Mouse (Mus musculus) midbrain, embryonic 13.5 days (tissue): ENCODE measurements around the gene Psapl1. TPM values are rescaled to one million over a fixed set of nuclear protein-coding genes. Genes with fewer than 3 reads are reported as not detected.

Experiments used
- ATAC-seq: fragments of 200-750 bp; cut with Nextera tagmentation; 2 replicates; pipeline ENCODE4 v1.8.0; 2017; ENCODE audit warnings: mild to moderate bottlenecking, moderate TSS enrichment, moderate library complexity
- H3K27ac ChIP-seq: fragments of 300-500 bp; sonication (generic); 2 replicates; pipeline ENCODE4 v1.5.1; 2015; ENCODE audit warnings: inconsistent platforms, mild to moderate bottlenecking, moderate library complexity
- H3K27me3 ChIP-seq: fragments of 300-500 bp; sonication (generic); 2 replicates; pipeline ENCODE4 v1.6.1; 2015; ENCODE audit warnings: mild to moderate bottlenecking, inconsistent platforms
- H3K36me3 ChIP-seq: fragments of 300-500 bp; sonication (generic); 2 replicates; pipeline ENCODE4 v1.6.1; 2015; ENCODE audit warnings: mild to moderate bottlenecking, inconsistent platforms
- H3K4me1 ChIP-seq: fragments of 300-500 bp; sonication (generic); replicated peaks from 2 replicates; pipeline ENCODE4 v1.6.1; 2015; ENCODE audit warnings: inconsistent platforms
- H3K4me2 ChIP-seq: fragments of 300-500 bp; sonication (generic); replicated peaks from 2 replicates; pipeline ENCODE4 v1.6.1; 2015; ENCODE audit warnings: moderate library complexity, mild to moderate bottlenecking, inconsistent platforms
- H3K4me3 ChIP-seq: fragments of 300-500 bp; sonication (generic); replicated peaks from 2 replicates; pipeline ENCODE4 v1.5.1; 2015; ENCODE audit warnings: mild to moderate bottlenecking, inconsistent platforms
- H3K9ac ChIP-seq: fragments of 300-500 bp; sonication (generic); replicated peaks from 2 replicates; pipeline ENCODE4 v1.6.1; 2015; ENCODE audit warnings: mild to moderate bottlenecking, inconsistent platforms
- H3K9me3 ChIP-seq: fragments of 300-500 bp; sonication (generic); 2 replicates; pipeline ENCODE4 v1.6.1; 2016; ENCODE audit warnings: mild to moderate bottlenecking, inconsistent platforms
- WGBS: fragments of 180-500 bp; shearing (Covaris S2); methylation state at CpG from one replicate; pipeline ENCODE4 v1.1.7; 2015; 5-methylcytosine and 5-hydroxymethylcytosine counted together
- polyA plus RNA-seq: library from polyadenylated mRNA; unstranded; fragments of >200 nt; fragmentation: Nextera tagmentation; extraction: Ambion mirVana; gene quantifications from 2 replicates; pipeline ENCODE4 v1.2.1, GENCODE M21; 2015

Gene Psapl1
- polyA plus RNA-seq, 1 experiment from 2014 or later = 0.09 TPM

DNA sequence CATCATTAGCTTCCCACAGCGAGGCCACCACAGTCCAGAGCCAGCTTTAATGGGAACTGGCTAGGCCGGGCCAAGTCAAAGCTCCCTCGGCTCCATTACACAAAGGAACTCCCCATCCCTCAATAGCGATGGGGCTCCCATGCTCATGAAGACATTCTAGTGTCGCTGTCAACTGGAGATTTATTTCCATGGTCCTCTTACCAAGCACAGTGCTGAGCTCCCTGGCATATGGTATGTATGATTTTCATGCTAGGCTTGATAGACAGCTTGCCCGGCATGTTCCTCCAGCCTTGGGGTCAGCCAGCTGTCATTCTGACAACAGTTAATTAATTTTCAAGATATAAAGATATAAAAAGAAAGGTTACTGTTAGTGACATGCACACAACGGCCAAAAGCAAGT, 21.5 kb upstream of the Psapl1 start:
- WGBS = 71% methylated on average over 7 of the region's 7 CpGs
- Histone ChIP-seq H3K27ac (no peak overlapping the region), H3K9ac (no peak overlapping the region), H3K36me3 (no peaks in the 10 kb centered on the region), H3K9me3 (no peaks in the 10 kb centered on the region), H3K27me3 (no peaks in the 10 kb centered on the region), H3K4me3 (no peak overlapping the region), H3K4me2 (no peak overlapping the region), H3K4me1 (peaks cover 11% of the 10 kb centered on the region)
- ATAC-seq = no peak; the same call in 1 of the 2 replicates

DNA sequence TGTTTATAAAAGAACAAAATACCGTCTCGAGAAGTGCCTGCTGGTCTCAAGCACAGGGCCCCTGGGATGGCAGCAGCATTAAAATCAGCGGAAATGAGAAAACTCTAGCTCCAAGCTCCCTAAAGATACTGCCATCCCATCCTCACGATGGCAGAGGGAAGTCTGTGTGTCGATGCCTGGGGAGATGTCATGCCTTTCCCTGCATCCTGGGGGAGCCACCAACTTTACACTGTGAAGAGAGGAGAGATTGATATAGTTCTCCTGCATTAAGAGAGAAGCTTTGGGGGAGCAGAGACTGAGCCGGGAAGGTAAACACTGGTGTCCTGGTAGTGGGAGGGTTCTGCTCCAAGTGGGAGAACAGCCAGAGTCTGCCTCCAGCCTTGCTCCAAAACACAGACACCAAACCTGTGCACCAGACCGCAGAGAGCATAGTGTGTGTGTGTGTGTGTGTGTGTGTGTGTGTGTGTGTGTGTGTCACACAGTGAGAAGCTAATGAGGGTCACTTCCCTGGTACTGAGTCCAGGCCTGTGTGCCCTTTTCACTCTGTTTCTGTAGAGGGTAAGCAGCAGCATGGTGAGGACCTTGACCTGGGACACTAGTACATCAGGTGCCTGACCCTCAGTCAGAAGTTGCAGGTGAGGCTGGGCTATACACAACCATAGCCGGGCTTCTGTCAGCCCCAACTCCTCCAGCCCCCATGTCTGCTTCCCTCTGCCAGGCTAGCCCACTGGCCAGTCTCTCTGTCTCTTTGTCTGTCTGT, 17.3 kb upstream of the Psapl1 start:
- WGBS = 62% methylated on average over 8 of the region's 8 CpGs
- H3K36me3 ChIP-seq = no peaks in the 10 kb centered on the region
- H3K9me3 ChIP-seq = no peaks in the 10 kb centered on the region
- H3K4me1 ChIP-seq = peaks cover 36% of the 10 kb centered on the region
- no peak overlapping the region for H3K27ac ChIP-seq
- H3K4me3 ChIP-seq = no peak overlapping the region
- ATAC-seq = no peak
- H3K4me2 ChIP-seq = no peak overlapping the region
- H3K9ac ChIP-seq = no peak overlapping the region
- H3K27me3 ChIP-seq = no peaks in the 10 kb centered on the region

DNA sequence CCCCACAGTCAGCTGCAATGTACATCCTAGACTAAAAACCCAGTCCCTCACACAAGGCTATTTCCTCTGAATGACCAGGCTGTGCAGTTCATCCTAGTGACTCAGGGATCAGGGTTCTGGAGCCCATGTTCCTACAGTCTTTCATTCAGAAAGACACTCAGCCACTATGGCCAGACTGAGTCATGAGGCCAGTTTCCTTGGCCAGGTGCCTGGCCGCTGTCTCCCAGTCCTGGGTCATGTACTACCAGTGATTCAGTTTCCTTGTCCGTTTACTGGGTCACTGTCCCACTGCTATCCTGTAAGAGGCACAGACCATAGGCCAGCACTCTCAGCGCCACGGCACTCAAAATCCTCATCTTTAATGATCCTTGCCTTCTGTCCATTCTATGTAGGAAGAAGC, 15.5 kb upstream of the Psapl1 start:
- Histone ChIP-seq H3K4me3 (no peak overlapping the region), H3K4me2 (no peak overlapping the region), H3K27me3 (no peaks in the 10 kb centered on the region), H3K4me1 (peaks cover 33% of the 10 kb centered on the region), H3K36me3 (no peaks in the 10 kb centered on the region), H3K27ac (no peak overlapping the region), H3K9me3 (no peaks in the 10 kb centered on the region), H3K9ac (no peak overlapping the region)
- WGBS = 91% methylated on average over 4 of the region's 4 CpGs
- no peak for ATAC-seq

DNA sequence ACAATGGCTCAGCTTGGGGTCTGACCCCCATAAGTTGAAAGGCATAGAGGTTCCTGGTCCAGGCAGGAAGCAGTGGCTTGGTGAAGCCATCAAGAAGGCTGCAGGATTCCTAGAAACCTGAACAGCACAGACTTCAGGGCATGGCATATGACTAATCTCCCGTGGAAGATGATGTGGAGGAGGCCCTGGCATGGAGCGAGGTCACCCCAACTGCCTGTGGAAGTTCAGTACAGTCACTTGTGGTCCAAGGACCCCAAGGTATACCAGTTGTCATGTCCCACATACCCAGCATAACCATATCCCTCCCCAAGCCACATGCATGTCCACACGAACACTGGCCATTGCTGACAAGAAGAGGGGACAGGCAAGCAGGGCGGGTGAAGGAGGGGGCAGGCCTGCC, 12.5 kb upstream of the Psapl1 start:
- Histone ChIP-seq H3K36me3 (no peaks in the 10 kb centered on the region), H3K9me3 (no peaks in the 10 kb centered on the region), H3K4me2 (no peak overlapping the region), H3K9ac (no peak overlapping the region), H3K27me3 (no peaks in the 10 kb centered on the region), H3K4me1 (peaks cover 44% of the 10 kb centered on the region), H3K27ac (no peak overlapping the region), H3K4me3 (no peak overlapping the region)
- WGBS = 87% methylated on average over 4 of the region's 4 CpGs
- ATAC-seq = no peak

DNA sequence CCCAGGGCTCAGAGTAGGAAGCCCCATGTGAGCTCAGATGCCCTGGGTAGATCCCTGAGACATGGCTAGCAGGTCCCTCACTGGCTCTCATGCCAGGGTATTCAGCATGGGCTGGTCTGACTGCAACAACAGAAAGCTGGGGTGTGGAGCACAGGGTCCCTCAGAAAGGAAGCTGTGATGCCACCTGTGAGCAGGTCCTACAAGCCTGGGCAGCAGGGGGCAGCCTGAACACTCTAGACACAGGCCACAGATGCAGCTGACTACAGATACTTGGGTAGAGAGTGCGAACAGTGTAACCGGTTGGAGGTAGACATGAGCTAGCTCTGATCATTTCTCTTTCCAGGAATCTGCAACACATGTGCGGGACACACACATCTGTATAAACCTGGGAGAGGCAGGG, 11.9 kb upstream of the Psapl1 start:
- WGBS = 96% methylated on average over 3 of the region's 3 CpGs
- no peaks in the 10 kb centered on the region for H3K9me3 ChIP-seq
- peak overlapping the region; percentile 2; the same call in 1 of the 2 replicates for H3K27ac ChIP-seq
- H3K27me3 ChIP-seq = no peaks in the 10 kb centered on the region
- H3K4me3 ChIP-seq = no peak overlapping the region
- ATAC-seq = no peak
- H3K36me3 ChIP-seq = no peaks in the 10 kb centered on the region
- H3K4me2 ChIP-seq = no peak overlapping the region
- H3K4me1 ChIP-seq = peaks cover 42% of the 10 kb centered on the region
- no peak overlapping the region for H3K9ac ChIP-seq

DNA sequence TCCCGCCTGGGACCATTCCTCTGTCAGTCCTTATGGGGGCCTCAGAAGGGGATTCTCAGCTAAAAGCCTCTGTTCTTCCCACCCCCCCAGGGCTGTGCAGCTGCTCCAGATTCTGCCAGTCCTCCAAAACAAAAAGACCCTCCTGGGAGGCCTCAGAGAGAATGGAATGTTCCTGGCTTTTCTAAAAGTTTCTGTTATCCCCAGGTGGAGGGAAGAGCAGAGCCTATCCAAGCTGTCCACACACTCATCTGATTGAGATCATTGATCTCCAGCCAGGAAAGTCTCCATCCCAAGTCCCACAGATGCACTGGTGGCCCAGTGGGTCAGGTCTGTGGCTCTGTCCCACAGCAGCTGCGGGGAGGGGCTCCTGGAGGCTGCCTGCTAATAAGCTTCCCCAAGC, 11.1 kb upstream of the Psapl1 start:
- Histone ChIP-seq H3K4me3 (no peak overlapping the region), H3K4me2 (no peak overlapping the region), H3K9ac (no peak overlapping the region), H3K36me3 (no peaks in the 10 kb centered on the region), H3K27me3 (no peaks in the 10 kb centered on the region), H3K4me1 (peaks cover 41% of the 10 kb centered on the region), H3K27ac (no peak overlapping the region), H3K9me3 (no peaks in the 10 kb centered on the region)
- ATAC-seq = no peak
- 74% methylated on average over 2 of the region's 2 CpGs for WGBS

DNA sequence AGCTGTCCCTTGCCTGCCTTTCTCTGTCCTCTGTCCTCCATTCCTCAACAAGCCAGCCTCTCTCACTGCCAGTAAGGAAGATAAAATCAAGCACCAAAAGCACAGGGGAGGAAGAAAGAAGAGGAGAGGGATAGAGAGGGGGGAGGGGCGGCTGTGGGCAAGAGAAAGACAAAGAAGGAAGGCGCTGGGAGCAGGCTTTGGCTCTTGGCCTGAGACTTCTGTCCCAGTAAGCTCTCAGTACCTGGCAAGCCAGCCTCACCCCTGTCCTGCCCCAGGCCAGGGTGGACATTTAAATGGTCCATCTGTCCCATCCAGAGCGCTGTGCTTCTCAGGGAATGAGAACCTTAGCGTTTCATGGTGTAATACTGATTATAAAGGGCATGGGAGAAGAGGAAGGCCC, 9.2 kb upstream of the Psapl1 start:
- Histone ChIP-seq H3K9me3 (no peaks in the 10 kb centered on the region), H3K27me3 (no peaks in the 10 kb centered on the region), H3K4me1 (peaks cover 30% of the 10 kb centered on the region), H3K36me3 (no peaks in the 10 kb centered on the region), H3K4me2 (no peak overlapping the region), H3K9ac (no peak overlapping the region), H3K27ac (no peak overlapping the region; the same call in 1 of the 2 replicates), H3K4me3 (no peak overlapping the region)
- no peak for ATAC-seq
- WGBS = 55% methylated on average over 4 of the region's 4 CpGs

DNA sequence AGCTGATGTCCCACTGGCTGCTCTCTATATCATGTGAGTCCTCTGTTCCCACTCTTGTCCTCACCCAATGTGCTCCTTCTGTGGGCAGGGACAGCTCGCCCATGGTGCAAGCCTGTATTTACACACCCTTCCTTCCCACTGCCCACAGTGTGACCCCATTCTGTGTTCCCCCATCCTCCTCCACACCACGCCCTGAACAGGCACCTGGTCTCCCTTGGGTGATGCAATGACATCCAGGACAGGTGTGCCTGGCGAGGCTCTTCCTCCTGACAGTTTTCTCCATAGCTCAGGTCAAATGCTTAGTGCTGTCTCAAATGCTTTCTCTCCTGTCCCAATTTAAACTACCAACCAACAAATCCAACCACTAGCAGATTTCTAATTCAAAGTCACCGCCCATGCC, 8.4 kb upstream of the Psapl1 start:
- Histone ChIP-seq H3K36me3 (no peaks in the 10 kb centered on the region), H3K4me2 (no peak overlapping the region), H3K27ac (no peak overlapping the region), H3K27me3 (no peaks in the 10 kb centered on the region), H3K4me1 (peaks cover 22% of the 10 kb centered on the region), H3K9me3 (no peaks in the 10 kb centered on the region), H3K4me3 (no peak overlapping the region), H3K9ac (no peak overlapping the region)
- 93% methylated on average over 4 of the region's 4 CpGs for WGBS
- no peak for ATAC-seq

DNA sequence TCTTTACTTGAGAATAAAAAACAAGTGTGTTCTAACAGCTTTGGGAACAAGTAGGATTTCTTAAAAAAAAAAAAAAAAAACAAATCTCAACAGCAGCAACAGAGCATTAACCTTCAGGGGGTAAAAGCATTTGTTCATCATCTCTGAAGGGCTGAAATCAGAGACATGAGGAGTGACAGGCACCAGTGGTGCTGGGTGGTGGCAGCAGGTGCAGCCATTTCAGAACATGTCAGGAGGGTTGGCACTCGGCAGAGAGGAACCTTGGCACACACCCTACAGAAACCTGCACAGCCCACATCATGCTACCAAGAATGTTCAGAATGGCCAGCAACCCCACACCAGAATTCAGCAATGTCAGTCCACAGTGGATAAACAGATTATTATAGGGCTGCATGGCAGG, 4.3 kb upstream of the Psapl1 start:
- Histone ChIP-seq H3K27me3 (no peaks in the 10 kb centered on the region), H3K4me1 (peaks cover 16% of the 10 kb centered on the region), H3K36me3 (no peaks in the 10 kb centered on the region), H3K4me2 (no peak overlapping the region), H3K9ac (no peak overlapping the region), H3K4me3 (no peak overlapping the region), H3K27ac (no peak overlapping the region), H3K9me3 (no peaks in the 10 kb centered on the region)
- WGBS = 90% methylated on average over 1 of the region's 1 CpGs
- no peak for ATAC-seq

DNA sequence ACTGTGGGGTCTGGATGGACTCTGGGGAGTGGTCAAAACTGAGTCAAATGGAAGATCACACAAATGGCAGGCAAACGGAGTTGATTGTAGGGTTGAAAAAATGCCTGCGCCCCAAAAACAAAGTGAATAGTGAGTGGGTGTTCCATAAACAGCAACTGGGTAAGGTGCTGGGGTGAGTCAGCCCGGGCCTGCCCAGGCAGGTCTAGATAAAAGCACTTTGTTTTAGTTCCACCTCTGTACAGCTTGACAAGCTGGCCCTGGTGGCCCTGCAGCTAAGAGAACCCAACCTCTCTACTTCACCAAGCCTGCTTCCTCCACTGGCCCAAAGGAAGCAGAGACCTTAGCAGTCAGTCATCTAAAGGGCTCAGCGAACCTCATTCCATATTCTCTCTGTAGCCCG, 1.0 kb upstream of the Psapl1 start:
- ATAC-seq = no peak
- H3K36me3 ChIP-seq = no peaks in the 10 kb centered on the region
- H3K27ac ChIP-seq = no peak overlapping the region
- no peaks in the 10 kb centered on the region for H3K27me3 ChIP-seq
- no peak overlapping the region for H3K4me2 ChIP-seq
- no peak overlapping the region for H3K4me3 ChIP-seq
- H3K9me3 ChIP-seq = no peaks in the 10 kb centered on the region
- no peak overlapping the region for H3K9ac ChIP-seq
- 83% methylated on average over 5 of the region's 5 CpGs for WGBS
- H3K4me1 ChIP-seq = peaks cover 7% of the 10 kb centered on the region

DNA sequence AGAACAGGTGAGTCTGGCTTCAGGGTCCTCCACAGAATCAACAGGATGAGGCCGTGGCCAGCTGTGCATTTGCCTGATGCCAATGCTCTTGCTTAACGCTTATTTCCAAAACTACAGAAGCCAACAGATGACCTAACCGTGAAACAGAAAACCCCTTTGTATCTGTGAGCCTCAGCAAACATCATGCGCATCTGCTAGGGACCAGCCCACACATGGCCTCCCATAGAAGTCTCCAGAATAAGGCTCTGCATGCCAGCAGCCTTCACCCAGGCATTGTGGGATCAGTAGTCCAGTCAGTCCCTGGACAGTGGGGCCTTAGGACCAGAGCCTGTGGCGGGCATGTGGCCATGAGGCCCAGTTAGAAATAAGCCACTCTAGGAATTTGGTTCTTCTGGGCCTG, 400 bp upstream of the Psapl1 start:
- Histone ChIP-seq H3K4me1 (peaks cover 7% of the 10 kb centered on the region), H3K4me3 (no peak overlapping the region), H3K27ac (no peak overlapping the region), H3K4me2 (no peak overlapping the region), H3K36me3 (no peaks in the 10 kb centered on the region), H3K9me3 (no peaks in the 10 kb centered on the region), H3K27me3 (no peaks in the 10 kb centered on the region), H3K9ac (no peak overlapping the region)
- 90% methylated on average over 5 of the region's 5 CpGs for WGBS
- ATAC-seq = no peak

DNA sequence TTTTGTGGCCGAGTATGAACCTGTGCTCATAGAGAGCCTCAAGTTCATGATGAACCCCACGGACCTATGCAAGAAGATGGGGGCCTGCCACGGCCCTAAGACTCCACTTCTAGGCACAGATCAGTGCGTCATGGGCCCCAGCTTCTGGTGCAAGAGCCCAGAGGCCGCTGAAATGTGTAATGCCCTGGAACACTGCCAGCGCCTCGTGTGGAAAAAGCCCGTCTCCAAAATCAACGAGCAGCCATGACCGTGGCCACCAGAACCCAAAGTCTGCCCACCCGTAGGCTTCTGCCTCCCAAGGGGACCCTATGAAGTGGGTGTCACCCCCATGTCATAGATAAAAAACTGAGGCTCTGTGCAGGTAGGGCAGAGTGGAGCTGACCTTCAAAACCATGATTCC, 1.6 kb downstream of the Psapl1 start:
- WGBS = 89% methylated on average over 11 of the region's 11 CpGs
- Histone ChIP-seq H3K4me3 (no peak overlapping the region), H3K4me2 (no peak overlapping the region), H3K27me3 (no peaks in the 10 kb centered on the region), H3K4me1 (peaks cover 7% of the 10 kb centered on the region), H3K27ac (no peak overlapping the region), H3K9ac (no peak overlapping the region), H3K36me3 (no peaks in the 10 kb centered on the region), H3K9me3 (no peaks in the 10 kb centered on the region)
- no peak for ATAC-seq

DNA sequence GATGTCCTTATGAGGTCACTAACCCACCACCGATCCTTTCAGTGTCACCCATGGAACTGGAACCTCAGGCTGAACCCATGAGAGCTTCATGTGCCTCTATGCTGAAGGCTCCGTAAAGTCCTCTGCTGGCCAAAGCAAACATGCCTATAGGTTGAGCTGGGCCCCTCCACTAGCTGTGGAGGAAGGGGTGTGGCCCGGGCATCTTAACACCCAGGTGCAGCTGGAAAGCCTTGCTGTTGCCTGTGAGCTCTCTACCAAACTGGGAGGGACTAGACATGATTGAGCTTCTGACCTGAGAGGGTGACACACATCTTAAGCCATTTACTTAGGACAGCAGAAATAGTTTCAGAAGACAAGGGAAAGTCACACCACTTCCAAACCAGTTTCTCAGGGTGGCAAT, 5.0 kb downstream of the Psapl1 start:
- 83% methylated on average over 3 of the region's 3 CpGs for WGBS
- no peaks in the 10 kb centered on the region for H3K27me3 ChIP-seq
- no peaks in the 10 kb centered on the region for H3K36me3 ChIP-seq
- no peak overlapping the region for H3K27ac ChIP-seq
- H3K4me1 ChIP-seq = 0 out of 2 replicates have a peak, but pooled peaks cover 8% of the 10 kb centered on the region
- H3K4me2 ChIP-seq = no peak overlapping the region
- no peaks in the 10 kb centered on the region for H3K9me3 ChIP-seq
- no peak overlapping the region for H3K9ac ChIP-seq
- ATAC-seq = no peak
- no peak overlapping the region for H3K4me3 ChIP-seq
